Mouse (Mus musculus): ENCODE results near the gene Fetub. TPM values are rescaled to one million over a fixed set of nuclear protein-coding genes. Genes with fewer than 3 reads are reported as not detected.
"Not testable (repeated sequence)": the region's sequence is repeated elsewhere in the genome, so short reads cannot be mapped to it uniquely, and the experiment has no call there.

The Fetub gene
- polyA plus RNA-seq, 1 experiment from 2014 or later, result not detected

DNA sequence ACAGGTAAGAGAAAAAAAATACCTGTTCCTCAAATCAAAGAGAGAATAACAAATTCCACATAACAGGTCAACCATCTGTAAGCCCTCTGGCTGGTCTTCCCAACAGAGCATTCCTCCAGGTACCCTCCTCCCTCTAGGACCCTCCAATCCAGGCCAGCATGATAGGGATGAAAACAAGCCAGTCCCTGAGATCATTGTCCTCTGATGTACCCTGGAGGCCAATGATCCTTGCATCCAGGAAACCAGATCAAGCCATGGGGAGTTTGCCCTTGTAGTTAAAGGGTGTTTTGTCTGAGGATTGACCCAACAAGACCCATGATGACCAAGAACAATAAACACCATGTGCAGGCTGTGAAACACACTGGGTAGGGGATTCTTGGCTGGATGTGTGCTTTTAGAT lies 3.9 kb upstream of the Fetub start:
- Histone ChIP-seq H3K4me1 (peaks cover 6% of the 10 kb centered on the region; the same call in 1 of the 2 replicates), H3K9ac (no peak overlapping the region), H3K4me2 (replicated peaks) (no peak overlapping the region), H3K27ac (no peak overlapping the region), H3K4me3 (no peak overlapping the region), H3K27me3 (no peaks in the 10 kb centered on the region), H3K9me3 (no peaks in the 10 kb centered on the region), H3K36me3 (no peaks in the 10 kb centered on the region)
- ATAC-seq (ENCODE audit: low FRiP score, low read depth), result no peak

DNA sequence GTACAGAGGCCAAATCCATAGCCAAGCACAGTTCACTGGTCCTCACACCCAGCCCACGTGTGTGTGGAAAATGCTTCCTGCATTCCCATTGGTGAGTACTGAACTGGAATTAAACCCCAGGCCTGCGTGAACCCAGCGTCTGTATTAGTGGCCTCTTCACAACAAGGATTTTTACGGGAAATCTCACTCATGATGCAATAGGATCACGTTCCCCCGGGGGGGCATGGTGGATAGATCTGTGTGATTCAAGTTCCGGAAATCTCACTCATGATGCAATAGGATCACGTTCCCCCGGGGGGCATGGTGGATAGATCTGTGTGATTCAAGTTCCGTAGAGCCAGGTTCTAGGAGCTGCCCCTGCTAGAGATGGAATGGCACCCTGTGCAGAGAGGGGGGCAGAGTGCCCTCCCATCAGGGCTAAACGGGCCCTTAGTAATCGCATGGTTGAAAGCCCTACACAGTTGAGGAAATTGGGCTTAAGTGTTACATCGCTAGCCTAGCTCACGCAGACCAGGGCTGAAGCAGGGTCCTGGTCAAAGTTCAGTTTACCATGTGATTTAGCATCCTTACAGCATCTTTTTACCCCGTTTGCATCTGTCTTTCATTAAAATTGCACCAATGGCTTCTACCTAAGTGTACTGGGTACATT lies 654 bp downstream of the Fetub start:
- H3K9ac ChIP-seq, result no peak overlapping the region
- no peak overlapping the region; the same call in 1 of the 2 replicates for H3K4me2 ChIP-seq (replicated peaks)

DNA sequence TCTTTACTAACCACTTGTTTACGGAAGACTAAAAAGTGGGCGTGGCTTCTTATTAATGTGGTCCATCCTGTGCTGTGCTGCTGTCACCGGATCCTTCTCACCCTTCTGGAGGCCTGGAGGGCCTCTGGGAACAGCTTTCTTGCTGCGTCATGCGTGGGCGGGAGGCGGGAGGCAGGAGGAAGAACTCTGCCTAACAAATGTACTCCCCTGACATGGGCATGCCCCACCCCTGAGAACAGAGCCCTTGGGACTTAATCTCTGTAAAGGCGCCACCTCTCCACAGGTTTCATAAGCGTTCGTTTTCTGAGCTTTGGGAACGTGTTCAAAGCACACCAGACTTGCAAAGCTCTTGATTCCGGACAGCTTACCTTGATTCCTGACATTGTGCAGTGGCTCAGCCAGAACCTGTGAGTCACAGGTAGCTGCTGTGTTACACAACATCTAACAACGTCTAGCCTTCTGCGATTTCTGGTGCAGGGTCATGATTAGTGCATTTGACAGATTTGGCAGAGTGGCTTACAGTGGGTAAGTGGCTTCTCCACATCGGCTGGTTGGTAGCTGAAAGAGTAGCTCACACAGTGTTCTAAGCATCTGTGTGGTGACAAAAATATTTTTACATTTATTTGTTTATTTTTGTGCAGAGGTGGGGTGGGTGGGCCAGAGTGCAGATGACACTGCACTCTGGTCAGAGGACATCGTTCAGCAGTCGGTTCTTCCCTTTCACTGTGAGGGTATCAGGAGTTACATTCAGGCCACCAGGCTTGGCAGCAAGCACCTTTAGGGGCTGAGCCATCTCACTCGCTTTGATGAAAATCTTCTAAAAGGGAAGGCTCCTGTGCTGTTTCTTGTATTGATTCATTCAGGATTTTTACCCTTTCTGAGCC lies 2.1 kb downstream of the Fetub start:
- H3K36me3 ChIP-seq, result no peaks in the 10 kb centered on the region
- H3K9me3 ChIP-seq, result no peaks in the 10 kb centered on the region
- H3K27ac ChIP-seq, result no peak overlapping the region
- H3K9ac ChIP-seq, result no peak overlapping the region
- H3K4me2 ChIP-seq (replicated peaks), result no peak overlapping the region
- no peak overlapping the region for H3K4me3 ChIP-seq
- peaks cover 6% of the 10 kb centered on the region; the same call in 1 of the 2 replicates for H3K4me1 ChIP-seq
- no peak for ATAC-seq (ENCODE audit: low FRiP score, low read depth)
- H3K27me3 ChIP-seq, result no peaks in the 10 kb centered on the region
- 51% methylated on average over 18 of the region's 18 CpGs for WGBS

More for the DNA sequence above, 654 bp downstream of the Fetub start:
- Histone ChIP-seq H3K4me3 (no peak overlapping the region), H3K27me3 (no peaks in the 10 kb centered on the region), H3K36me3 (no peaks in the 10 kb centered on the region), H3K9me3 (no peaks in the 10 kb centered on the region), H3K4me1 (peaks cover 6% of the 10 kb centered on the region; the same call in 1 of the 2 replicates), H3K27ac (no peak overlapping the region)
- WGBS, result 44% methylated on average over 15 of the region's 15 CpGs
- no peak for ATAC-seq (ENCODE audit: low FRiP score, low read depth)

DNA sequence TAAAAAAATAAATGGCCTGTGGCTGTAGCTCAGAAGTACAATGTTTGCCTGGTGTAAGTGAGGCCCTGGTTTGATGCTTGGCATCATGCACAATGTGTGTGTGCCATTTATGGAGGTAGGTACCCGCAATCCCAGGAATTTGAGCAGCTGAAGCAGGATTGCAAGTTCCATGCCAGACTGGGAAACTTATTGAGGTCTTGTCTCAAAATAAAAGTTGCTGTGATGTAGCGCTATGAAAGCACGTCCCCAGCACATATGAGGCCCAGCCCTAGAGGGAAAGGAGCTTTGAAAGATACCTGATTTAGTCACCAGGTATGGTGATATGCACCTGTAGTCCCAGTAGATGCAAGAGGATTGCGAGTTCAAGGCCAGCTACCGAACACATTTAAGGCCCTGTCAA lies 3.6 kb downstream of the Fetub start:
- ATAC-seq (ENCODE audit: low FRiP score, low read depth), result no peak
- Histone ChIP-seq H3K27ac (no peak overlapping the region), H3K4me1 (peaks cover 6% of the 10 kb centered on the region; the same call in 1 of the 2 replicates), H3K9ac (no peak overlapping the region), H3K4me2 (replicated peaks) (no peak overlapping the region), H3K27me3 (no peaks in the 10 kb centered on the region), H3K9me3 (no peaks in the 10 kb centered on the region), H3K4me3 (no peak overlapping the region), H3K36me3 (no peaks in the 10 kb centered on the region)
- 90% methylated on average over 5 of the region's 5 CpGs for WGBS

DNA sequence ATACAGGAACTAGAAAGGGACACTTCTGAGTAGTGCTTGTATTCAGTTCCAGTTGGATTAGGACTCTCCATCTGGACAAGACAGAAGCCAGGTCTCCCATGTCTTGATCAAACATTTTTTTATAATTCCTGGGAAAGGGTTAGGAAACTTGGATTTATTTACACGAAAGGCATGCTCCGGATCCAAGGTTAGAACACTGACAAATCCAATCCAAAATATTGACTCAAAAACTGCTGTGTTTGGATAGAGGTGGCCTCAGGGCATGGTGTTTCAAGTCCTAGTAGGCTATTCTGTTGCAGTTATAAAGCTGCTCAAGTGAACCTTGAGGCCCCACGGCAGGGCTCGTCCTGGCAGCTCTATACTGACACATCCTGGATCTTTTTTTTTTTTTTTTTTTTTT lies 4.3 kb downstream of the Fetub start:
- H3K4me2 ChIP-seq (replicated peaks), result no peak overlapping the region
- H3K9me3 ChIP-seq, result no peaks in the 10 kb centered on the region
- WGBS, result 82% methylated on average over 4 of the region's 4 CpGs
- no peaks in the 10 kb centered on the region for H3K27me3 ChIP-seq
- no peak overlapping the region for H3K27ac ChIP-seq
- no peaks in the 10 kb centered on the region for H3K36me3 ChIP-seq
- peaks cover 6% of the 10 kb centered on the region; the same call in 1 of the 2 replicates for H3K4me1 ChIP-seq
- H3K4me3 ChIP-seq, result no peak overlapping the region
- no peak for ATAC-seq (ENCODE audit: low FRiP score, low read depth)
- no peak overlapping the region for H3K9ac ChIP-seq

DNA sequence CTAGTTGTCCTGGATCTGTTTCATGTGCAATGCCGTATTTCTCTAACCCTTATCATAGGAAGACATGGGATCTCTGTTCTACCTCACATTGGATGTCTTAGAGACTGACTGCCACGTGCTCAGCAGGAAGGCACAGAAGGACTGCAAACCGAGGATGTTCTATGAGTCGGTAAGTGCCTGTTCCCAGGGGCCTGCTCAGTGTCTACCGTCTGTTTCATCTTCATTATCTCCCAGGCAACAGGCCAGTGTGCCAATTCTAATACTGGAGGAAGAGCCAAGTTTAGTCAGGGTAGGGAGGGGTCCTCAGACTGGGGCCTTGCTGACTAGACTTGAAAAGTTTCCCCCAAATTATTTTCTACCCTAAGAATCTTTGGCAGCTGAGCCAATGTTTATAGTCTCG lies 11.4 kb downstream of the Fetub start:
- Histone ChIP-seq H3K4me1 (no peaks in the 10 kb centered on the region), H3K4me2 (replicated peaks) (no peak overlapping the region), H3K9ac (no peak overlapping the region), H3K27me3 (no peaks in the 10 kb centered on the region), H3K36me3 (no peaks in the 10 kb centered on the region), H3K27ac (no peak overlapping the region), H3K9me3 (no peaks in the 10 kb centered on the region), H3K4me3 (no peak overlapping the region)
- ATAC-seq (ENCODE audit: low FRiP score, low read depth), result no peak
- 85% methylated on average over 6 of the region's 6 CpGs for whole genome bisulfite sequencing

DNA sequence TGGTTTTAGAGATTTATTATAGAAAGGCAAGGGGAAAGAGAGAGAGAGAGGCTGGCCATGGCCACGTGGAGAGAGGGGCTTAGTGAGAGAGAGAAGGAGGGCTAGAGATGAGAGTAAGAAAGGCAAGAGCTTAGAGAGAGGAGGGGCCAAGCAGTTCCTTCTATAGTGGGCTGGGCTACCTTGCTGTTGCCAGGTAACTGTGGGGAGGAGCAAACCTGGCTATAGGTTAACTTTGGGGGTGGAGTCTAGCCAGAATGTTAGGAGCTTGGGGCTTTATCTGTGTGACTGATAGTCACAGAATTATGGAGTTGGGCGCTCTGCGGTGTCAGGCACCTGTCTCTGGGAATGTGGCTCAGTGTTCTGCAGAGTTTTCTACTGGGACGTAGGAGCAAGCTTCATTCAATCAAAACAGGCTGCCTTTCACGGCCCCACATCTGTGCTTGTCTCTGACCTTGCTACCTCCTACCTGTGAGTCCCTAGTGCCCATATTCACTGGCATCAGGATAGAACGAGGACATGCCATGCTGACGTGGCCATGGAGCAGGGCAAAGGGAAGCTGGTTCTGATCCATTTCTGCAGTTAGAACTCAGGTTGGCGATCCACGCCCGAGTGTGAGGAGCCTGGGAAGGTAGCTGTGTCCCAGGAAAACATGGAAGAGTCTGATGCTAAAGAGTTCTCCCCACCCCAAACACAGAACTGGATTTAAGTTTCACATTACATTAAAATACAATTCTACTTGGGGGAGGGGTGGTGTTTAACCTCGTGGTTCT lies 13.5 kb downstream of the Fetub start:
- Histone ChIP-seq H3K9ac (no peak overlapping the region), H3K9me3 (no peaks in the 10 kb centered on the region), H3K27ac (no peak overlapping the region), H3K4me1 (no peaks in the 10 kb centered on the region), H3K4me3 (no peak overlapping the region), H3K27me3 (no peaks in the 10 kb centered on the region), H3K36me3 (no peaks in the 10 kb centered on the region), H3K4me2 (replicated peaks) (no peak overlapping the region)
- WGBS, result 84% methylated on average over 11 of the region's 11 CpGs
- ATAC-seq (ENCODE audit: low FRiP score, low read depth), result no peak

DNA sequence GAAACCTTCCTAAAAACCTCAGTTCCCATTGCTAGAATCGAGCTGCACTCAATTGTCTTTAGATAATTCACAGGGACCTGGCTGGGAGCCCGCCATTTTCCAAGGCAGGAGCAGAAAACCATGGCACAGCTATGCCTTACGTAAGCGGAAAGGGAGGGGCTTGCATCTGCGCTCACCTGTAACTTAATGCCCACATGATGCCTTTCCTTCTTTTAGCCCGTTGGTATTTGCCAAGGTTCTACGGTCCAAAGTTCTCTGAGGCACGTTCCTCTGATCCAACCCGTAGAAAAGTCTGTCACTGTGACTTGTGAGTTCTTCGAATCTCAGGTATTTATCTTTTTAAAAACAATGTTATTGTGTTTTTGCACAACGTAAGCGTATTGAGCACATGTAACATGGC lies 19.5 kb downstream of the Fetub start:
- H3K9me3 ChIP-seq, result no peaks in the 10 kb centered on the region
- no peaks in the 10 kb centered on the region for H3K27me3 ChIP-seq
- H3K9ac ChIP-seq, result no peak overlapping the region
- no peak overlapping the region for H3K4me3 ChIP-seq
- H3K36me3 ChIP-seq, result no peaks in the 10 kb centered on the region
- no peak overlapping the region for H3K4me2 ChIP-seq (replicated peaks)
- no peak overlapping the region for H3K27ac ChIP-seq
- no peaks in the 10 kb centered on the region for H3K4me1 ChIP-seq
- no peak for ATAC-seq (ENCODE audit: low FRiP score, low read depth)
- 89% methylated on average over 12 of the region's 12 CpGs for WGBS

DNA sequence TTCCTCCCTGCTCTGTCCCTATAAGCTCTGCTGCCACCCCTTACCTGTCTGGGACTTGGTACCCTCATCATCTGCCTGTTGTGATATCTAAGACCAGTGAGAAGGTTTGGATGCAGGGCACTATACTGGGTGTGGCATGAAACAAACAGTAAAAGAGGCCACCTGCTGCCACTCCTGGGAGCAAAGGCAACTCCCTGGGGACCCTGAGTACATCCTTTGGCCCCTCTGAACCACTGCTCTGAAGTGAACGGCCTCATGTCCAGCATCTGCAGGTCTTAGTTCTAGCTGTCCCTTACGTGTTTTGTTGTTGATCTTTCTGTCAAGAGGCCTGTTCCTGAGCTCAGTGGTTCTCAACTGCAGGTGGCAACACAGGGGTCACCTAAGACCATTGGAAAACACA lies 20.4 kb downstream of the Fetub start:
- Histone ChIP-seq H3K4me2 (replicated peaks) (no peak overlapping the region), H3K27ac (no peak overlapping the region), H3K4me3 (no peak overlapping the region), H3K9ac (no peak overlapping the region), H3K9me3 (no peaks in the 10 kb centered on the region), H3K36me3 (no peaks in the 10 kb centered on the region), H3K27me3 (no peaks in the 10 kb centered on the region), H3K4me1 (no peaks in the 10 kb centered on the region)
- WGBS, result 79% methylated on average over 2 of the region's 2 CpGs
- no peak for ATAC-seq (ENCODE audit: low FRiP score, low read depth)

DNA sequence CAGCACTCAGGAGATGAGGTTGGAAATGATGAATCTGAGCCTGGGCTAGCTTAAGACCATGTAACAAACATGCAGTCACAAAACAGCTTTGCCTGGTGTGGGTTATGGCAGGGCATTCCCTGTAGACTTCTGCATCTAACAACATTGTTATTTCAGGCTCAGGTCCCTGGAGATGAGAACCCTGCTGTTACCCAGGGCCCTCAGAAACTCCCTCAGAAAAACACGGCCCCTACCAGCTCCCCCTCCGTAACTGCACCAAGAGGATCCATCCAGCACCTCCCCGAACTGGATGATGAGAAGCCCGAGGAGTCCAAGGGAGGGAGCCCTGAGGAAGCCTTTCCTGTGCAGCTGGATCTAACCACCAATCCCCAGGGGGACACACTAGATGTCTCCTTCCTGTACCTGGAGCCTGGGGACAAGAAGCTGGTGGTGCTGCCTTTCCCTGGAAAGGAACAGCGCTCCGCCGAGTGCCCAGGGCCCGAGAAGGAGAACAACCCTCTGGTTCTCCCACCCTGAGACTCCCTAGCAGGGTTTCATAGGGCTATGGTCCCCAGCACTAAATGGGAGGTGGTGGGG lies 21.1 kb downstream of the Fetub start:
- Histone ChIP-seq H3K4me3 (no peak overlapping the region), H3K27me3 (no peaks in the 10 kb centered on the region), H3K4me2 (replicated peaks) (no peak overlapping the region), H3K4me1 (no peaks in the 10 kb centered on the region), H3K9me3 (no peaks in the 10 kb centered on the region), H3K9ac (no peak overlapping the region), H3K36me3 (no peaks in the 10 kb centered on the region), H3K27ac (no peak overlapping the region)
- WGBS, result 86% methylated on average over 8 of the region's 8 CpGs
- no peak for ATAC-seq (ENCODE audit: low FRiP score, low read depth)

DNA sequence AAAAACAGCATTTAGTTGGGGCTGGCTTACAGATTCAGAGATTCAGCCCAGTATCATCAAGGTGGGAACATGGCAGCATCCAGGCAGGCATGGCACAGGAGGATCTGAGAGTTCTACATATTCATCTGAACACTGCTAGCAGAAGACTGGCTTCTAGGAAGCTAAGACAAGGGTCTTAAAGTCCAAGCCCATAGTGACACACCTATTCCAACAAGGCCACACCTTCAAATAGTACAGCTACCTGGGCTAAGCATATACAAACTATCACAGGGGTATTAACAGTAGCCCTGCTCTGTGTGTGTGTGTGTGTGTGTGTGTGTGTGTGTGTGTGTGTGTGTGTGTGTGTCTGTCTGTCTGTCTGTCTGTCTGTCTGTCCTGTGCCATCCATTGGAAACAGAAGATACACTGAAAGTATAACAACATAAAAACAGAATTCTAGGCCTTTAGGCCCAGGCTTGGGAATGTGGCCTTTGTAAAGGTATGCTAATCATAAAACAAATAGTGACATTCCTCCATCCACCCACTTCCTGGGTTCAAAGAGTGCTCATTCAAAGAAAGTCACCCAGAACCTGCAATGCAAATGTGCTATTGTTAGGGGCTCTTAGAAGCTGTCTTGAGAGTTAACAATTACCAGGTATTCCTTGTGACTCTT lies 23.8 kb downstream of the Fetub start:
- H3K9ac ChIP-seq; H3K4me3 ChIP-seq; H3K4me2 ChIP-seq (replicated peaks); ATAC-seq (ENCODE audit: low FRiP score, low read depth); H3K27me3 ChIP-seq; H3K27ac ChIP-seq; H3K36me3 ChIP-seq; H3K4me1 ChIP-seq; H3K9me3 ChIP-seq: not testable (repeated sequence)
